Mouse (Mus musculus): ENCODE data around the gene Upk2. TPM values are rescaled to one million over a fixed set of nuclear protein-coding genes. Genes with fewer than 3 reads are reported as not detected.
A peak's percentile ranks its signal among the peaks of the same experiment; 100 is the strongest.

Gene Upk2
- polyA plus RNA-seq, 1 experiment: not detected

GRCm38 (mm10) chr9:44478959-44479605 lies 24.3 kb upstream of the Upk2 start:
- H3K4me1 ChIP-seq (ENCODE audit: control insufficient read depth, insufficient read depth, low read length): peaks cover 3% of the 10 kb centered on the region
- H3K4me3 ChIP-seq (replicated peaks; ENCODE audit: control insufficient read depth, low read depth, low read length): peak overlapping the region; percentile 35
- 0% methylated on average over 29 of the region's 29 CpGs for WGBS
- TF ChIP-seq POLR2A (IDR thresholded peaks at IDR 0.05; ENCODE audit: borderline replicate concordance, control insufficient read depth, low read depth, low read length) (no peak), CTCF (IDR thresholded peaks at IDR 0.05; ENCODE audit: control insufficient read depth, insufficient read depth, low read length) (no peak)
- peak overlapping the region; percentile 22; the same call in 1 of the 2 replicates for H3K27ac ChIP-seq (ENCODE audit: control insufficient read depth, insufficient read depth, low read depth, low read length, poor library complexity)

GRCm38 (mm10) chr9:44478229-44478921 lies 23.6 kb upstream of the Upk2 start:
- under 1% methylated on average over 27 of the region's 27 CpGs for WGBS
- Histone ChIP-seq H3K4me1 (ENCODE audit: control insufficient read depth, insufficient read depth, low read length) (peaks cover 3% of the 10 kb centered on the region), H3K27ac (ENCODE audit: control insufficient read depth, insufficient read depth, low read depth, low read length, poor library complexity) (no peak overlapping the region), H3K4me3 (replicated peaks; ENCODE audit: control insufficient read depth, low read depth, low read length) (peak overlapping the region; percentile 53)
- TF ChIP-seq POLR2A (IDR thresholded peaks at IDR 0.05; ENCODE audit: borderline replicate concordance, control insufficient read depth, low read depth, low read length) (no peak), CTCF (IDR thresholded peaks at IDR 0.05; ENCODE audit: control insufficient read depth, insufficient read depth, low read length) (no peak)

- 8% methylated on average over 24 of the region's 24 CpGs for WGBS
- Histone ChIP-seq H3K4me3 (replicated peaks; ENCODE audit: control insufficient read depth, low read depth, low read length) (peak overlapping the region; percentile 18), H3K27ac (ENCODE audit: control insufficient read depth, insufficient read depth, low read depth, low read length, poor library complexity) (no peak overlapping the region), H3K4me1 (ENCODE audit: control insufficient read depth, insufficient read depth, low read length) (peaks cover 3% of the 10 kb centered on the region)
- peak; percentile 30; the same call in 1 of the 2 replicates for TF ChIP-seq CTCF (IDR thresholded peaks at IDR 0.05; ENCODE audit: control insufficient read depth, insufficient read depth, low read length)
- no peak for TF ChIP-seq POLR2A (IDR thresholded peaks at IDR 0.05; ENCODE audit: borderline replicate concordance, control insufficient read depth, low read depth, low read length)
These were observed 22.8 kb upstream of the Upk2 start for GRCm38 (mm10) chr9:44477339-44478228.

- Histone ChIP-seq H3K4me1 (ENCODE audit: control insufficient read depth, insufficient read depth, low read length) (peaks cover 3% of the 10 kb centered on the region), H3K4me3 (replicated peaks; ENCODE audit: control insufficient read depth, low read depth, low read length) (no peak overlapping the region), H3K27ac (ENCODE audit: control insufficient read depth, insufficient read depth, low read depth, low read length, poor library complexity) (no peak overlapping the region)
- 90% methylated on average over 3 of the region's 3 CpGs for WGBS
- TF ChIP-seq POLR2A (IDR thresholded peaks at IDR 0.05; ENCODE audit: borderline replicate concordance, control insufficient read depth, low read depth, low read length) (no peak), CTCF (IDR thresholded peaks at IDR 0.05; ENCODE audit: control insufficient read depth, insufficient read depth, low read length) (no peak)
These were observed 21.2 kb upstream of the Upk2 start for GRCm38 (mm10) chr9:44475936-44476335.

GRCm38 (mm10) chr9:44474327-44474726 lies 19.6 kb upstream of the Upk2 start:
- WGBS: 48% methylated on average over 1 of the region's 1 CpGs
- H3K4me3 ChIP-seq (replicated peaks; ENCODE audit: control insufficient read depth, low read depth, low read length): no peak overlapping the region
- peaks cover 2% of the 10 kb centered on the region for H3K4me1 ChIP-seq (ENCODE audit: control insufficient read depth, insufficient read depth, low read length)
- no peak overlapping the region for H3K27ac ChIP-seq (ENCODE audit: control insufficient read depth, insufficient read depth, low read depth, low read length, poor library complexity)
- TF ChIP-seq CTCF (IDR thresholded peaks at IDR 0.05; ENCODE audit: control insufficient read depth, insufficient read depth, low read length) (no peak), POLR2A (IDR thresholded peaks at IDR 0.05; ENCODE audit: borderline replicate concordance, control insufficient read depth, low read depth, low read length) (no peak)

- TF ChIP-seq CTCF (IDR thresholded peaks at IDR 0.05; ENCODE audit: control insufficient read depth, insufficient read depth, low read length): no peak
- no peak for TF ChIP-seq POLR2A (IDR thresholded peaks at IDR 0.05; ENCODE audit: borderline replicate concordance, control insufficient read depth, low read depth, low read length)
- 61% methylated on average over 3 of the region's 3 CpGs for WGBS
- no peak overlapping the region for H3K4me3 ChIP-seq (replicated peaks; ENCODE audit: control insufficient read depth, low read depth, low read length)
These were observed 18.4 kb upstream of the Upk2 start for GRCm38 (mm10) chr9:44473184-44473583.

GRCm38 (mm10) chr9:44468800-44469199 lies 14.0 kb upstream of the Upk2 start:
- Histone ChIP-seq H3K4me3 (replicated peaks; ENCODE audit: control insufficient read depth, low read depth, low read length) (no peak overlapping the region), H3K4me1 (ENCODE audit: control insufficient read depth, insufficient read depth, low read length) (no peaks in the 10 kb centered on the region), H3K27ac (ENCODE audit: control insufficient read depth, insufficient read depth, low read depth, low read length, poor library complexity) (no peak overlapping the region)
- 55% methylated on average over 2 of the region's 2 CpGs for whole genome bisulfite sequencing
- TF ChIP-seq POLR2A (IDR thresholded peaks at IDR 0.05; ENCODE audit: borderline replicate concordance, control insufficient read depth, low read depth, low read length): no peak
- no peak for TF ChIP-seq CTCF (IDR thresholded peaks at IDR 0.05; ENCODE audit: control insufficient read depth, insufficient read depth, low read length)

More at GRCm38 (mm10) chr9:44473184-44473583, 18.4 kb upstream of the Upk2 start:
- H3K27ac ChIP-seq (ENCODE audit: control insufficient read depth, insufficient read depth, low read depth, low read length, poor library complexity): no peak overlapping the region
- peaks cover under 1% of the 10 kb centered on the region for H3K4me1 ChIP-seq (ENCODE audit: control insufficient read depth, insufficient read depth, low read length)

GRCm38 (mm10) chr9:44468224-44468623 lies 13.4 kb upstream of the Upk2 start:
- Histone ChIP-seq H3K4me1 (ENCODE audit: control insufficient read depth, insufficient read depth, low read length) (no peaks in the 10 kb centered on the region), H3K4me3 (replicated peaks; ENCODE audit: control insufficient read depth, low read depth, low read length) (no peak overlapping the region), H3K27ac (ENCODE audit: control insufficient read depth, insufficient read depth, low read depth, low read length, poor library complexity) (no peak overlapping the region)
- 58% methylated on average over 7 of the region's 7 CpGs for WGBS
- TF ChIP-seq POLR2A (IDR thresholded peaks at IDR 0.05; ENCODE audit: borderline replicate concordance, control insufficient read depth, low read depth, low read length) (no peak), CTCF (IDR thresholded peaks at IDR 0.05; ENCODE audit: control insufficient read depth, insufficient read depth, low read length) (no peak)

Measured in bone marrow, adult 2 months (tissue).